Mouse (Mus musculus) MN1 (cell line): Measurements from ENCODE around the gene Adarb2.

ENCODE experiments used
- DNase-seq: peaks from one replicate; pipeline ENCODE4 v3.0.0-alpha.2; 2016; ENCODE audit warnings: low spot score

The Adarb2 gene

DNA sequence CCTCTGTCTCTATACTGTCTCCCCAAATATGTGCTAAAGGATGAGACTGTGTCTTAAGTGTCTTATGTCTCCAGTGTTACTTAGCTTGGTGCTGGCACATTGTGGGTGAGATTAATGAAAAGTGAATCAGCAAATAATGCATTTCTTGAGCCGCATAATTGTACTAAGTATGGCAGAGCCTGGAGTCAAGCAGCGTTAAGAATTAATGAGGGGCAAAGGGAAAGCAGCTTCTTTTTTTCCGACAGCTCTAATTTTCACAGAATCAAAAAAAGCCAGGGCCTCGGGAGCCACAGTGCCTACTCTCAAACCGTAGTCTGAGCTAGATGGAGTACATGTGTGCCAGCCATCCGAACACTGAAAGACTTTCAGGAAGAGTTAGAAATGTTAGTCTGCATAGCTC lies 488.8 kb downstream of the Adarb2 start:
- no peak for DNase-seq

- DNase-seq: no peak
Measured at GRCm38 (mm10) chr13:8692787-8693186, 490.1 kb downstream of the Adarb2 start.

DNA sequence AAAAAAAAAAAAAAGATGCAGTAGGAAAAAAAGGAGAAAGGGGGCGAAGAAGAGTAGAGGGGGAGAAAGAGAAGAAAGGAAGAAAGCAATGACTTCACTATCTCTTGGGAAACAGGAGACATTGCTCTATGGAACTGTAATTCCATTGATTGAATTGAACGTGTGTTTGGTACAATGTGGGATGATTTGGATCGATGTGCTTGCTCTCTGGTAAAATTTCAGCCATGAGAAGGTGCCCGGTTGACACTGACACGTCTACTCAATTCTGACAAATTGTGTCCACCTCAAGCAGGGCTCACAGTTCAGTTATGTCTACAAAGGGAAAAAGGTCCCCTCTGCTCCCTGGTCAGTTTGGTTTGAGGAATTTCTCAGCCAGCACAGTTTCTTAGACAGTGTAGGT lies 495.8 kb downstream of the Adarb2 start:
- DNase-seq: no peak

GRCm38 (mm10) chr13:8699831-8700230 lies 497.2 kb downstream of the Adarb2 start:
- no peak for DNase-seq

GRCm38 (mm10) chr13:8700981-8701380 lies 498.3 kb downstream of the Adarb2 start:
- no peak for DNase-seq

GRCm38 (mm10) chr13:8705296-8705695 lies 502.6 kb downstream of the Adarb2 start:
- no peak for DNase-seq

GRCm38 (mm10) chr13:8713377-8713776 lies 510.7 kb downstream of the Adarb2 start:
- no peak for DNase-seq

- DNase-seq: no peak
Measured at GRCm38 (mm10) chr13:8729972-8730645, 527.4 kb downstream of the Adarb2 start.

- no peak for DNase-seq
Measured at GRCm38 (mm10) chr13:8737139-8737865, 534.6 kb downstream of the Adarb2 start.

DNA sequence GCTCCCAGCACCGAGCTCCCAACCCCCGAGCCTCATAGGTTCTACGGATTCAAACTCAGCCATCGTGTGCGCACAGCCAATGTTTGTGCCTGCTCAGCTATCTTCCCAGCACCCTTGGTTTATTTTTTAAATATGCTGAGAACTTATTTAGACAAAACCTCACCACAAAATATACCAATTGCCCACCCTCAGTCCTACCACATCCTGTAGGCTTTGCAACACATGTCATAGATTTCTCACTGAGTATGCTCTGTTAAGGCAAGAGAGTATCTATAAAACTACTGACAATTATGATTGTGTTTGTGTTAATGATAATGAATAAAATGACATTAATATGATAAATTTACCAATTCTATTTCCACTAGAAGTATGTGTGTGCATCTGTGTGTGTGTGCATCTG lies 540.1 kb downstream of the Adarb2 start:
- no peak for DNase-seq

DNA sequence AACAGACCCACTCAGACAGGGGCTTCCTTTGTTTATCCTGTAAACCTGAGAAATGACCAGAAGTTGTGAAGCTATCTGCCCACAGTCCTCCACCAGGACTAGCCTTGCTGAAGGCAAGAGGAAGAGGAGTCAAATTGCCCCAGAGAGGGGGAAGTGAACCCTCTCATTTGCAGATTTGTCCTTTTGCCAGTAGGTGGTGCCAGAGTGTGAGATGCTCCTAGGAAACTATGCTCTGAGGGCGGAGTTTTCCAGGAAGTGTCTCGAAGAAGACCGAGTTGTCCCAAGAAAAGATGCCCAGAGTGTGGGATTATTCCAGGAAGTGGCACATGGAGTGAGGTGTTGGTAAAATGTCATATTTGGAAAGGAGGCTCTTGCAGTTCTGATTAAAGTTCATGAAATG lies 541.9 kb downstream of the Adarb2 start:
- peak; percentile 41 for DNase-seq

DNA sequence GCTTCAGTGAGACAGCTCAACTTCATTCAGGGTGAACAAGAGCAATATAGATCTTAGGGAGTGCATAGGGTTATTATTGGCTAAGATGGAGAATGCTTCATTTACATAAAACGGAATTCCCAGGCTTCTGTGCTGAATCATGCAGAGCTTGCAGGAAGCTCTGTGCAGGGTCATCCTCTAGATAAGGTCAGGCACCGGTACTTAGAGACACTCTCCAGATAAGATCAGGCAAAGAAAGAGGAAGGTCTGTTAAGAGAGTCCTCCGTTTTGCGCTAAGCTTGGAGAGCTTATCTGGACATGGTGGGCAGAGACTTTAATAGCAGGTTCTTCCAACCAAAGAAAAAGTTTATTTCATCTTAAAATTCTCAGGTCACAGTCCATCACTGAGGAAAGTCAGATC lies 542.9 kb downstream of the Adarb2 start:
- no peak for DNase-seq

DNA sequence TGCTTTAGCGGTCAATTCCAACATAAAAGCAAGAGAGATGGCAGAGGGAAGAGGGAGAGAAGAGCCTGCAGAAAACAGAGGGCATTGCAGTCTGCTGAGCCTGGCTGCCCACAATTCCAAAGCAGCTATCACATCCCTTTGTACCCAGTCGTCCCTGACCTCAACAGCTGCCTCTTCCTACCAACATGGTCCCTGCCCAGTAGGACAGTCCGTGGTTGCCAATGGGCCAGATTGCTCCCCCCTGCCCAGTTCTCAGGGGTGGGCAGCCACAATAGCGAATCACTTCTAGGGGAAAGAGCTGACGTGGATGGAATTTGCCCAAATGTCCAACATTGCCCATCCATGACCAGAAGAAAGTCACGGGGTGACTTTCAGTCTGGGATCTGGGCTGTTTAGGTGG lies 546.8 kb downstream of the Adarb2 start:
- no peak for DNase-seq

GRCm38 (mm10) chr13:8760940-8761339 lies 558.3 kb downstream of the Adarb2 start:
- DNase-seq: no peak

DNA sequence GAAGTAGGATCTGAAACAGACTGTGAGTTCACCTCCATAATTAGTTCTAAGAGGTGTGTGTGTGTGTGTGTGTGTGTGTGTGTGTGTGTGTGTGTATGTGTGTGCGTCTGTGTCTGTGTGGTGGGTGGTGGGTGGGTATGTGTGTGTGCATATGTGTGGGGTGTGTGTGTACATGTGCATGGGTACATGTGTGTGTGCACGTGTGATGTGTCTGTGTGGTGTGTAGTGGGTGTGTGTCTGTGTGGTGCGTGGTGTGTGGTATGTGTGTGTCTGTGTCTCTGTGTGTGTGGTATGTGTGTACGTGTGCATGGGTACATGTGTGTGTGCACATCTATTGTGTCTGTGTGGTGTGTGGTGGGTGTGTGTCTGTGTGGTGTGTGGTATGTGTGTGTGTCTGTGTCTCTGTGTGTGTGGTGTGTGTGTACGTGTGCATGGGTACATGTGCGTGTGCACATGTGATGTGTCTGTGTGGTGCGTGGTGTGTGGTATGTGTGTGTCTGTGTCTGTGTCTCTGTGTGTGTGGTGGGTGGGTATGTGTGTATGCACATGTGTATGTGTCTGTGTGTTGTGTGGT lies 567.1 kb downstream of the Adarb2 start:
- DNase-seq: no peak

- DNase-seq: no peak
Measured at GRCm38 (mm10) chr13:8770616-8771015, 568.0 kb downstream of the Adarb2 start.

DNA sequence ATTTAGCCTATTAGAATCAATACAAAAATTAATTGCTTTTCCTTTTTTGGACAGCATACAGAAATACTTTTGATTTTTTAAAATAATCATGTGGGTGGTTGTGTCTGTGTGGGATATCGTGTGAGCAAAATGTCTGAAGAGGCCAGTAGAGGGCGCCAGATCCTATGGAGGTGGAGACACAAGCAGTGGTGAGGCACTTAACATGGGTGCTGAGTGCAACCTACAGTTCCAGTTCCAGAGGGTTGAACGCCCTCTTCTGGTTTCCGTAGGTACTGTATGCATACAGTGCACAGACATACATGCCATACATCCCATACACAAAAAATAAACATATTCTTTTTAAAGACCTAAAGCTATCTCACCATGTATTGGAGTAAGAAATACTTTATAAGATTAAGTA lies 577.8 kb downstream of the Adarb2 start:
- no peak for DNase-seq

DNA sequence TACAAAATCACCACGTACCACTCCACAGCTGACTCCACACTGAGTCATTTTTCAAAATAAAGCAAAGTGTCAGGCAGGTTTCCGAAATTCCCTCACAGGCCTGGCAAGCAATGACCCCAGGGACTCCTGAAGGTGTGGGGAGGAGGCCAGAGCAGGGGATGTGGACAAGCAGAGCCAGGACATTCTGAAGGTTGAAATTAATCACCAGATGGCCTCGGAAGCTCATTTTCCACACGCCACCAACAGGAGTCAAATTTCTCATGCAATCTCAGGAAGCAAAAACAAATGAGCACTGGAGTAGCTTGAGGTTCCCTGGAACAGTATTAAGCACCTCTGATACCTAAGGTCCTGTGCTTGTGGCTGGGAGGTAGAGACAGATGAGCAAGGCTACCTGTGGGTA lies 580.0 kb downstream of the Adarb2 start:
- no peak for DNase-seq

GRCm38 (mm10) chr13:8783686-8784307 lies 581.1 kb downstream of the Adarb2 start:
- no peak for DNase-seq

GRCm38 (mm10) chr13:8784308-8785061 lies 581.8 kb downstream of the Adarb2 start:
- no peak for DNase-seq

- DNase-seq: peak; percentile 59
Measured at GRCm38 (mm10) chr13:8785185-8785584, 582.5 kb downstream of the Adarb2 start.

DNA sequence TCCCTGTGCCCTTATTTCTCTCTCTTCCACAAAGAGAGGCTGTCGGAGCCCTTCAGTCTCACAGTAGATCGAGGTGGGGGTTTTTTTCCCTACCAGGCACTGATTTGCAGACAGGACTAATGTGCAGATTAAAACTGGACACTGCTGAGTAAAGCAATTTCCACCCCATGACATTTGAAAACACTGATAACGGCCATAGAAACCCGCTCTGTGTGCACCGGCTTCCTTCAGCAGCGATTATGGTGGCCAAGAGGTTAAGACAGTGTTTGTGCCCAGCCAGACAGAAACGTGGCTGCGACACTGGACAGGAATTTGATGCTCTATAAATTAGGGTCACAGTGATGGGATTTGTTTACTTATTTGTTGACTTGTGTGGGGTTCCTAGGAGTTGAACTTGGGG lies 590.6 kb downstream of the Adarb2 start:
- DNase-seq: no peak
